Mouse (Mus musculus) hindbrain, embryonic 13.5 days (tissue): ENCODE measurements around the gene Zbtb32. TPM values are rescaled to one million over a fixed set of nuclear protein-coding genes. Genes with fewer than 3 reads are reported as not detected.
A peak's percentile ranks its signal among the peaks of the same experiment; 100 is the strongest.

ENCODE experiments used
- ATAC-seq: fragments of 200-750 bp; cut with Nextera tagmentation; 2 replicates; pipeline ENCODE4 v1.8.0; 2017; ENCODE audit warnings: moderate TSS enrichment; ENCODE audit not compliant: low FRiP score
- H3K27ac ChIP-seq: fragments of 300-500 bp; sonication (generic); 2 replicates; pipeline ENCODE4 v1.5.1; 2015; ENCODE audit warnings: inconsistent platforms, mild to moderate bottlenecking, moderate library complexity
- H3K27me3 ChIP-seq: fragments of 300-500 bp; sonication (generic); 2 replicates; pipeline ENCODE4 v1.6.1; 2015; ENCODE audit warnings: mild to moderate bottlenecking, inconsistent platforms
- H3K36me3 ChIP-seq: fragments of 300-500 bp; sonication (generic); 2 replicates; pipeline ENCODE4 v1.6.1; 2015; ENCODE audit warnings: mild to moderate bottlenecking, inconsistent platforms
- H3K4me1 ChIP-seq: fragments of 300-500 bp; sonication (generic); replicated peaks from 2 replicates; pipeline ENCODE4 v1.6.1; 2015; ENCODE audit warnings: inconsistent platforms
- H3K4me2 ChIP-seq: fragments of 300-500 bp; sonication (generic); 2 replicates; pipeline ENCODE4 v1.6.1; 2015; ENCODE audit warnings: inconsistent platforms, mild to moderate bottlenecking, moderate library complexity
- H3K4me3 ChIP-seq: fragments of 300-500 bp; sonication (generic); 2 replicates; pipeline ENCODE4 v1.5.1; 2015; ENCODE audit warnings: mild to moderate bottlenecking, inconsistent platforms
- H3K9ac ChIP-seq: fragments of 300-500 bp; sonication (generic); 2 replicates; pipeline ENCODE4 v1.6.1; 2015; ENCODE audit warnings: mild to moderate bottlenecking, inconsistent platforms
- H3K9me3 ChIP-seq: fragments of 300-500 bp; sonication (generic); 2 replicates; pipeline ENCODE4 v1.6.1; 2016; ENCODE audit warnings: inconsistent platforms
- WGBS: fragments of 180-500 bp; shearing (Covaris S2); methylation state at CpG from one replicate; pipeline ENCODE4 v1.1.7; 2015; 5-methylcytosine and 5-hydroxymethylcytosine counted together
- polyA plus RNA-seq: library from polyadenylated mRNA; unstranded; fragments of >200 nt; fragmentation: Nextera tagmentation; extraction: Ambion mirVana; gene quantifications from 2 replicates; pipeline ENCODE4 v1.2.1, GENCODE M21; 2015

Zbtb32 gene
- polyA plus RNA-seq, 1 experiment from 2014 or later, result 0.21 TPM

- WGBS, result 90% methylated on average over 5 of the region's 5 CpGs
- no peaks in the 10 kb centered on the region for H3K9me3 ChIP-seq
- H3K4me3 ChIP-seq, result no peak overlapping the region
- no peak for ATAC-seq
- H3K27me3 ChIP-seq, result no peaks in the 10 kb centered on the region; the same call in 1 of the 2 replicates
- H3K27ac ChIP-seq, result no peak overlapping the region
- H3K4me1 ChIP-seq, result peaks cover 19% of the 10 kb centered on the region
- no peak overlapping the region for H3K4me2 ChIP-seq
- H3K9ac ChIP-seq, result no peak overlapping the region
- no peaks in the 10 kb centered on the region for H3K36me3 ChIP-seq
These were observed 2.6 kb downstream of the Zbtb32 start for GRCm38 (mm10) chr7:30596093-30596492.

GRCm38 (mm10) chr7:30594510-30595024 is 4.1 kb downstream of the Zbtb32 start:
- Histone ChIP-seq H3K9ac (no peak overlapping the region), H3K4me3 (no peak overlapping the region), H3K4me2 (no peak overlapping the region), H3K27ac (no peak overlapping the region), H3K9me3 (no peaks in the 10 kb centered on the region), H3K36me3 (no peaks in the 10 kb centered on the region), H3K27me3 (no peaks in the 10 kb centered on the region; the same call in 1 of the 2 replicates), H3K4me1 (peaks cover 15% of the 10 kb centered on the region)
- no peak for ATAC-seq
- 67% methylated on average over 4 of the region's 4 CpGs for WGBS

- Histone ChIP-seq H3K9me3 (no peaks in the 10 kb centered on the region), H3K27me3 (no peaks in the 10 kb centered on the region; the same call in 1 of the 2 replicates), H3K9ac (no peak overlapping the region), H3K4me3 (no peak overlapping the region), H3K4me1 (peaks cover 13% of the 10 kb centered on the region), H3K4me2 (no peak overlapping the region), H3K27ac (no peak overlapping the region), H3K36me3 (no peaks in the 10 kb centered on the region)
- WGBS, result 68% methylated on average over 10 of the region's 10 CpGs
- ATAC-seq, result no peak
These were observed 4.9 kb downstream of the Zbtb32 start for GRCm38 (mm10) chr7:30593579-30594509.

GRCm38 (mm10) chr7:30592772-30593423 is 5.8 kb downstream of the Zbtb32 start:
- 59% methylated on average over 5 of the region's 5 CpGs for WGBS
- H3K4me2 ChIP-seq, result no peak overlapping the region
- no peak overlapping the region for H3K9ac ChIP-seq

GRCm38 (mm10) chr7:30591605-30591951 is 7.1 kb downstream of the Zbtb32 start:
- 44% methylated on average over 4 of the region's 4 CpGs for WGBS
- H3K27me3 ChIP-seq, result no peaks in the 10 kb centered on the region; the same call in 1 of the 2 replicates
- no peak overlapping the region for H3K4me3 ChIP-seq
- H3K36me3 ChIP-seq, result peaks cover 3% of the 10 kb centered on the region
- no peak overlapping the region for H3K27ac ChIP-seq
- H3K4me2 ChIP-seq, result no peak overlapping the region
- no peak for ATAC-seq
- no peaks in the 10 kb centered on the region for H3K9me3 ChIP-seq
- peaks cover 26% of the 10 kb centered on the region for H3K4me1 ChIP-seq
- H3K9ac ChIP-seq, result peak overlapping the region; percentile 49

More at GRCm38 (mm10) chr7:30592772-30593423, 5.8 kb downstream of the Zbtb32 start:
- H3K27ac ChIP-seq, result no peak overlapping the region
- H3K27me3 ChIP-seq, result no peaks in the 10 kb centered on the region; the same call in 1 of the 2 replicates
- H3K36me3 ChIP-seq, result no peaks in the 10 kb centered on the region
- no peak for ATAC-seq
- H3K4me3 ChIP-seq, result no peak overlapping the region
- peaks cover 13% of the 10 kb centered on the region for H3K4me1 ChIP-seq
- no peaks in the 10 kb centered on the region for H3K9me3 ChIP-seq

- Histone ChIP-seq H3K9me3 (no peaks in the 10 kb centered on the region), H3K4me2 (no peak overlapping the region), H3K27me3 (no peaks in the 10 kb centered on the region; the same call in 1 of the 2 replicates), H3K36me3 (peaks cover 8% of the 10 kb centered on the region), H3K27ac (no peak overlapping the region), H3K4me1 (peaks cover 30% of the 10 kb centered on the region), H3K9ac (peak overlapping the region; percentile 49), H3K4me3 (no peak overlapping the region)
- no peak for ATAC-seq
- WGBS, result 85% methylated on average over 9 of the region's 9 CpGs
These were observed 7.6 kb downstream of the Zbtb32 start for GRCm38 (mm10) chr7:30590927-30591604.

- Histone ChIP-seq H3K27me3 (no peaks in the 10 kb centered on the region; the same call in 1 of the 2 replicates), H3K9ac (peak overlapping the region; percentile 99), H3K4me3 (peak overlapping the region; percentile 97), H3K9me3 (no peaks in the 10 kb centered on the region), H3K4me2 (peak overlapping the region; percentile 65), H3K4me1 (peaks cover 34% of the 10 kb centered on the region), H3K27ac (peak overlapping the region; percentile 97), H3K36me3 (peaks cover 22% of the 10 kb centered on the region)
- peak; percentile 60 for ATAC-seq
- 30% methylated on average over 39 of the region's 40 CpGs for WGBS
These were observed 9.0 kb downstream of the Zbtb32 start for GRCm38 (mm10) chr7:30589435-30590301.

GRCm38 (mm10) chr7:30588676-30589434 is 9.9 kb downstream of the Zbtb32 start, which contains the start of gene Kmt2b:
Gene Kmt2b (minus strand): TSS chr7:30588726.
- no peaks in the 10 kb centered on the region; the same call in 1 of the 2 replicates for H3K27me3 ChIP-seq
- no peaks in the 10 kb centered on the region for H3K9me3 ChIP-seq
- peaks cover 30% of the 10 kb centered on the region for H3K36me3 ChIP-seq
- WGBS, result under 1% methylated on average over 61 of the region's 68 CpGs
- peak within 1 kb of the TSS; percentile 97 for H3K4me3 ChIP-seq
- H3K4me2 ChIP-seq, result peak within 1 kb of the TSS; percentile 89
- ATAC-seq, result peak; percentile 96
- H3K27ac ChIP-seq, result peak within 1 kb of the TSS; percentile 97
- peaks cover 30% of the 10 kb centered on the region for H3K4me1 ChIP-seq
- H3K9ac ChIP-seq, result peak within 1 kb of the TSS; percentile 99

GRCm38 (mm10) chr7:30587842-30588667 is 10.7 kb downstream of the Zbtb32 start:
- Histone ChIP-seq H3K4me3 (peak overlapping the region; percentile 97), H3K4me2 (peak overlapping the region; percentile 89), H3K9ac (peak overlapping the region; percentile 99), H3K27me3 (no peaks in the 10 kb centered on the region; the same call in 1 of the 2 replicates), H3K9me3 (no peaks in the 10 kb centered on the region), H3K36me3 (peaks cover 38% of the 10 kb centered on the region), H3K4me1 (peaks cover 29% of the 10 kb centered on the region), H3K27ac (peak overlapping the region; percentile 97)
- WGBS, result under 1% methylated on average over 66 of the region's 67 CpGs
- peak; percentile 58 for ATAC-seq

GRCm38 (mm10) chr7:30586455-30587020 is 12.2 kb downstream of the Zbtb32 start:
- Histone ChIP-seq H3K4me1 (peaks cover 29% of the 10 kb centered on the region), H3K9ac (peak overlapping the region; percentile 99), H3K4me3 (peak overlapping the region; percentile 97), H3K36me3 (peaks cover 53% of the 10 kb centered on the region), H3K9me3 (no peaks in the 10 kb centered on the region), H3K27me3 (no peaks in the 10 kb centered on the region), H3K4me2 (peak overlapping the region; percentile 89), H3K27ac (no peak overlapping the region)
- no peak for ATAC-seq
- 88% methylated on average over 28 of the region's 28 CpGs for WGBS
